Mouse (Mus musculus): ENCODE measurements around the gene Myh14. TPM values are rescaled to one million over a fixed set of nuclear protein-coding genes. Genes with fewer than 3 reads are reported as not detected.

Gene Myh14
- polyA plus RNA-seq, 1 experiment from 2014 or later: 70.3 TPM

DNA sequence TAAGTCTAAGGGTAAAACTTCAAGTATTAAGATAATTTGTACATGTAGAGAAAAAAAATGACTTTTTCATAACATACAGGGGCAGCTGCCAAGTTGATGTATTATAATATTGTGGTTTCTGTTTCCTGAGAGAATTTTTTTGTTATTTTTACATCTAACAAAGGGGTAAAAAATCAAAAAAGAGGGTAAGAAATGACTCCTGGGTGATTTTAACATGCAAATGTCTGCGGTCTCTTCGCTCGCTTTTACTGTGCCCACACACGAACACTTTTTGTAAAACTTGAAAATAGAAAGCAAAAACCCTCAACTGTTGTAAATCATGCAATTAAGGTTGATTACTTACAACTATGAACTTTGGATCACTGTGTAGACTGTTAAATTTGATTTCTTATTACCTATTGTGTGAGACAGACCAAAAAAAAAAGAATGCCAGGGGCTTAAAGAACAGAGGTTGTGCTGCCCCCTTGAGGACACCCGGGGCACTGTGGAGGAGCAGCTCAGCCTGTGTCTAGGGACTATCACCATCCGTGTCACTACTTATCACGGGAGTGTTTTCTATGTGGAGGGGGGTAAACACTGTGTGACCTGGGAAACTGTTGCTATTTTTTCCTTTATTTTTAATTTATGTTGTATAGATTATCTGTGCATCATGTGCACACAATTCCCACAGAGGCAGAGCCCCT is 23.5 kb downstream of the Myh14 start:
- Histone ChIP-seq H3K36me3 (ENCODE audit: control insufficient read depth, insufficient read depth, low read length) (no peaks in the 10 kb centered on the region), H3K27ac (ENCODE audit: low read length) (no peak overlapping the region), H3K9ac (ENCODE audit: low read depth, low read length) (no peak overlapping the region), H3K27me3 (replicated peaks; ENCODE audit: control insufficient read depth, insufficient read depth, low read length) (0 out of 2 replicates have a peak, but pooled peaks cover 5% of the 10 kb centered on the region), H3K4me3 (ENCODE audit: low read length) (no peak overlapping the region), H3K9me3 (ENCODE audit: control insufficient read depth, low read length) (no peaks in the 10 kb centered on the region), H3K4me2 (ENCODE audit: low read depth, low read length) (no peak overlapping the region), H3K4me1 (ENCODE audit: control insufficient read depth, insufficient read depth, low read length) (no peaks in the 10 kb centered on the region)
- WGBS: 52% methylated on average over 7 of the region's 7 CpGs
- 0 out of 2 replicates have a peak, but pooled peaks have one; percentile 32 for ATAC-seq

- no peaks in the 10 kb centered on the region for H3K9me3 ChIP-seq (ENCODE audit: control insufficient read depth, low read length)
- H3K9ac ChIP-seq (ENCODE audit: low read depth, low read length): no peak overlapping the region
- H3K36me3 ChIP-seq (ENCODE audit: control insufficient read depth, insufficient read depth, low read length): no peaks in the 10 kb centered on the region
- H3K27ac ChIP-seq (ENCODE audit: low read length): no peak overlapping the region
- H3K4me1 ChIP-seq (ENCODE audit: control insufficient read depth, insufficient read depth, low read length): no peaks in the 10 kb centered on the region
- ATAC-seq: no peak
- H3K4me2 ChIP-seq (ENCODE audit: low read depth, low read length): no peak overlapping the region
- 0 out of 2 replicates have a peak, but pooled peaks cover 11% of the 10 kb centered on the region for H3K27me3 ChIP-seq (replicated peaks; ENCODE audit: control insufficient read depth, insufficient read depth, low read length)
- no peak overlapping the region for H3K4me3 ChIP-seq (ENCODE audit: low read length)
- WGBS: 28% methylated on average over 15 of the region's 15 CpGs
Observed at GRCm38 (mm10) chr7:44645951-44646350, 24.7 kb downstream of the Myh14 start.

GRCm38 (mm10) chr7:44645256-44645655 is 25.4 kb downstream of the Myh14 start:
- Histone ChIP-seq H3K27ac (ENCODE audit: low read length) (no peak overlapping the region), H3K27me3 (replicated peaks; ENCODE audit: control insufficient read depth, insufficient read depth, low read length) (peaks cover 15% of the 10 kb centered on the region), H3K4me2 (ENCODE audit: low read depth, low read length) (no peak overlapping the region), H3K9me3 (ENCODE audit: control insufficient read depth, low read length) (no peaks in the 10 kb centered on the region), H3K4me3 (ENCODE audit: low read length) (no peak overlapping the region), H3K4me1 (ENCODE audit: control insufficient read depth, insufficient read depth, low read length) (no peaks in the 10 kb centered on the region), H3K9ac (ENCODE audit: low read depth, low read length) (no peak overlapping the region), H3K36me3 (ENCODE audit: control insufficient read depth, insufficient read depth, low read length) (no peaks in the 10 kb centered on the region)
- no peak for ATAC-seq
- 77% methylated on average over 5 of the region's 5 CpGs for WGBS

DNA sequence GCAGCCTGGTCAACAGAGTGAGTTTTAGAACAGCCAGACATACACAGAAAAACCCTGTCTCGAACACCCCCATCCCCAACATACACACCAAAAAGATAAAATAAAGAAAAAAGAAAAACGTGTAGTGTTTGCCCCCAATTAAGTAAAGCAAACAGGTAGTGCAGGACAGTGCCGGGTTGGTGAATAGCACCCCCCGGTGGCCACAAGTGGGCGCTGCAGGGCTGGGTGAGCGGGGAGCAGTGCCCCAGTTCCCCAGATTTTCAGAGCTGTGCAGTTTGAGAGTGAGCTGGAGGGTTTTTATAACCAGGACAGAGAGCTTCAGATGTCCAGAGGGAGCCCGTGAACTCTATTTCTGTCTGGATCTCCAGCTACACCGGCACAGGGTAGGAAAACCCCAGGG is 28.8 kb downstream of the Myh14 start:
- Histone ChIP-seq H3K27ac (ENCODE audit: low read length) (no peak overlapping the region), H3K36me3 (ENCODE audit: control insufficient read depth, insufficient read depth, low read length) (no peaks in the 10 kb centered on the region), H3K9ac (ENCODE audit: low read depth, low read length) (no peak overlapping the region), H3K9me3 (ENCODE audit: control insufficient read depth, low read length) (no peaks in the 10 kb centered on the region), H3K27me3 (replicated peaks; ENCODE audit: control insufficient read depth, insufficient read depth, low read length) (peaks cover 24% of the 10 kb centered on the region), H3K4me3 (ENCODE audit: low read length) (no peak overlapping the region), H3K4me2 (ENCODE audit: low read depth, low read length) (no peak overlapping the region), H3K4me1 (ENCODE audit: control insufficient read depth, insufficient read depth, low read length) (no peaks in the 10 kb centered on the region)
- ATAC-seq: no peak
- WGBS: 36% methylated on average over 8 of the region's 8 CpGs

GRCm38 (mm10) chr7:44640843-44641605 is 29.6 kb downstream of the Myh14 start:
- Histone ChIP-seq H3K27me3 (replicated peaks; ENCODE audit: control insufficient read depth, insufficient read depth, low read length) (peaks cover 24% of the 10 kb centered on the region), H3K4me1 (ENCODE audit: control insufficient read depth, insufficient read depth, low read length) (no peaks in the 10 kb centered on the region), H3K4me2 (ENCODE audit: low read depth, low read length) (no peak overlapping the region), H3K36me3 (ENCODE audit: control insufficient read depth, insufficient read depth, low read length) (no peaks in the 10 kb centered on the region), H3K27ac (ENCODE audit: low read length) (no peak overlapping the region), H3K9ac (ENCODE audit: low read depth, low read length) (no peak overlapping the region), H3K4me3 (ENCODE audit: low read length) (no peak overlapping the region), H3K9me3 (ENCODE audit: control insufficient read depth, low read length) (no peaks in the 10 kb centered on the region)
- no peak for ATAC-seq
- WGBS: 23% methylated on average over 25 of the region's 25 CpGs

GRCm38 (mm10) chr7:44638663-44639062 is 32.0 kb downstream of the Myh14 start:
- Histone ChIP-seq H3K9ac (ENCODE audit: low read depth, low read length) (no peak overlapping the region), H3K4me3 (ENCODE audit: low read length) (no peak overlapping the region), H3K27ac (ENCODE audit: low read length) (no peak overlapping the region), H3K36me3 (ENCODE audit: control insufficient read depth, insufficient read depth, low read length) (no peaks in the 10 kb centered on the region), H3K27me3 (replicated peaks; ENCODE audit: control insufficient read depth, insufficient read depth, low read length) (peaks cover 19% of the 10 kb centered on the region), H3K9me3 (ENCODE audit: control insufficient read depth, low read length) (no peaks in the 10 kb centered on the region), H3K4me2 (ENCODE audit: low read depth, low read length) (no peak overlapping the region), H3K4me1 (ENCODE audit: control insufficient read depth, insufficient read depth, low read length) (no peaks in the 10 kb centered on the region)
- no peak for ATAC-seq
- WGBS: 13% methylated on average over 15 of the region's 16 CpGs

- Histone ChIP-seq H3K27ac (ENCODE audit: low read length) (no peak overlapping the region), H3K4me2 (ENCODE audit: low read depth, low read length) (no peak overlapping the region), H3K4me1 (ENCODE audit: control insufficient read depth, insufficient read depth, low read length) (no peaks in the 10 kb centered on the region), H3K4me3 (ENCODE audit: low read length) (no peak overlapping the region), H3K9ac (ENCODE audit: low read depth, low read length) (no peak overlapping the region), H3K27me3 (replicated peaks; ENCODE audit: control insufficient read depth, insufficient read depth, low read length) (peaks cover 16% of the 10 kb centered on the region), H3K9me3 (ENCODE audit: control insufficient read depth, low read length) (no peaks in the 10 kb centered on the region), H3K36me3 (ENCODE audit: control insufficient read depth, insufficient read depth, low read length) (no peaks in the 10 kb centered on the region)
- ATAC-seq: no peak
- WGBS: 84% methylated on average over 9 of the region's 9 CpGs
Observed at GRCm38 (mm10) chr7:44636684-44637083, 34.0 kb downstream of the Myh14 start.

GRCm38 (mm10) chr7:44633407-44633806 is 37.2 kb downstream of the Myh14 start:
- Histone ChIP-seq H3K9me3 (ENCODE audit: control insufficient read depth, low read length) (no peaks in the 10 kb centered on the region), H3K36me3 (ENCODE audit: control insufficient read depth, insufficient read depth, low read length) (0 out of 2 replicates have a peak, but pooled peaks cover 5% of the 10 kb centered on the region), H3K9ac (ENCODE audit: low read depth, low read length) (no peak overlapping the region), H3K4me2 (ENCODE audit: low read depth, low read length) (no peak overlapping the region), H3K4me3 (ENCODE audit: low read length) (no peak overlapping the region), H3K4me1 (ENCODE audit: control insufficient read depth, insufficient read depth, low read length) (no peaks in the 10 kb centered on the region), H3K27me3 (replicated peaks; ENCODE audit: control insufficient read depth, insufficient read depth, low read length) (no peaks in the 10 kb centered on the region), H3K27ac (ENCODE audit: low read length) (no peak overlapping the region)
- 27% methylated on average over 15 of the region's 15 CpGs for WGBS
- no peak for ATAC-seq

- H3K9me3 ChIP-seq (ENCODE audit: control insufficient read depth, low read length): no peaks in the 10 kb centered on the region
- WGBS: 30% methylated on average over 13 of the region's 13 CpGs
Observed at GRCm38 (mm10) chr7:44632676-44633075, 38.0 kb downstream of the Myh14 start.

More at GRCm38 (mm10) chr7:44632676-44633075, 38.0 kb downstream of the Myh14 start:
- Histone ChIP-seq H3K4me3 (ENCODE audit: low read length) (no peak overlapping the region), H3K9ac (ENCODE audit: low read depth, low read length) (no peak overlapping the region), H3K36me3 (ENCODE audit: control insufficient read depth, insufficient read depth, low read length) (0 out of 2 replicates have a peak, but pooled peaks cover 5% of the 10 kb centered on the region), H3K4me2 (ENCODE audit: low read depth, low read length) (no peak overlapping the region), H3K27ac (ENCODE audit: low read length) (no peak overlapping the region), H3K4me1 (ENCODE audit: control insufficient read depth, insufficient read depth, low read length) (no peaks in the 10 kb centered on the region), H3K27me3 (replicated peaks; ENCODE audit: control insufficient read depth, insufficient read depth, low read length) (no peaks in the 10 kb centered on the region)
- no peak for ATAC-seq

Measured in intestine, embryonic 16.5 days (tissue).